25 mouse cellular contexts compared by ENCODE assay signal in genomic region chr1:97704646-97705045, GRCm38 (mm10). TPM values are rescaled to one million over a fixed set of nuclear protein-coding genes. Genes with fewer than 3 reads are reported as not detected.
A peak's percentile ranks its signal among the peaks of the same experiment; 100 is the strongest.
DNase-seq lines count a peak whose midpoint lies in the region; ATAC-seq and TF ChIP-seq lines count a peak whose summit lies in the region.
"Had no signal": no experiment of that assay in that cellular context is flagged by ENCODE, and none has a peak within 500 bp of the region (broad histone marks: within the 10 kb centered on the region; RNA-seq: fewer than 3 reads in every experiment).

No protein-coding gene starts in this region.

- H3K27ac ChIP-seq in forebrain, postnatal 0 days (ENCODE audit: low read depth, low read length), result no peak overlapping the region
- H3K27ac ChIP-seq in forebrain, embryonic 16.5 days (ENCODE audit: low read length), result no peak overlapping the region
- no peak overlapping the region for H3K27ac ChIP-seq in intestine, embryonic 15.5 days
- H3K27ac ChIP-seq in kidney, embryonic 15.5 days, result no peak overlapping the region
- H3K27ac ChIP-seq: embryonic facial prominence, embryonic 12.5 days; embryonic facial prominence, embryonic 15.5 days; heart, adult 2 months; heart, embryonic 10.5 days; heart, embryonic 13.5 days; hindbrain, embryonic 12.5 days; hindbrain, embryonic 15.5 days had no signal

- no peak overlapping the region for H3K9ac ChIP-seq in forebrain, postnatal 0 days
- no peak overlapping the region for H3K9ac ChIP-seq in forebrain, embryonic 16.5 days (replicated peaks; ENCODE audit: low read depth, low read length)
- no peak overlapping the region for H3K9ac ChIP-seq in intestine, embryonic 15.5 days
- H3K9ac ChIP-seq in kidney, embryonic 15.5 days, result no peak overlapping the region
- H3K9ac ChIP-seq: embryonic facial prominence, embryonic 12.5 days; embryonic facial prominence, embryonic 15.5 days; heart, embryonic 13.5 days; hindbrain, embryonic 12.5 days; hindbrain, embryonic 15.5 days had no signal

- DNase-seq in forebrain, postnatal 0 days, result no peak
- DNase-seq in ovary, adult 18-20 months (ENCODE audit: low spot score), result no peak
- no peak for DNase-seq in thymus, adult 18-20 months
- DNase-seq: adrenal gland, postnatal 10 days; cerebellum, adult 11 months; cerebellum, adult 2 months; cerebellum, adult 9-11 months; cerebellum, postnatal 25 days; gastrocnemius, postnatal 10 days; gastrocnemius, postnatal 36 days; heart, adult 2 months; heart, postnatal 14 days had no signal

- H3K4me3 ChIP-seq in forebrain, postnatal 0 days (ENCODE audit: low read depth, low read length), result no peak overlapping the region
- no peak overlapping the region for H3K4me3 ChIP-seq in forebrain, embryonic 16.5 days (replicated peaks; ENCODE audit: low read length)
- H3K4me3 ChIP-seq in intestine, embryonic 15.5 days (replicated peaks), result no peak overlapping the region
- H3K4me3 ChIP-seq in kidney, embryonic 15.5 days (replicated peaks), result no peak overlapping the region
- H3K4me3 ChIP-seq: embryonic facial prominence, embryonic 12.5 days; embryonic facial prominence, embryonic 15.5 days; heart, adult 2 months; heart, embryonic 10.5 days; heart, embryonic 13.5 days; hindbrain, embryonic 12.5 days; hindbrain, embryonic 15.5 days had no signal

- no peaks in the 10 kb centered on the region for H3K4me1 ChIP-seq in forebrain, postnatal 0 days (ENCODE audit: insufficient read depth)
- no peaks in the 10 kb centered on the region for H3K4me1 ChIP-seq in forebrain, embryonic 16.5 days (replicated peaks; ENCODE audit: control insufficient read depth, insufficient read depth, low read length)
- H3K4me1 ChIP-seq in intestine, embryonic 15.5 days (replicated peaks), result no peaks in the 10 kb centered on the region
- H3K4me1 ChIP-seq in kidney, embryonic 15.5 days, result no peaks in the 10 kb centered on the region
- H3K4me1 ChIP-seq: embryonic facial prominence, embryonic 12.5 days; embryonic facial prominence, embryonic 15.5 days; heart, embryonic 10.5 days; heart, embryonic 13.5 days; hindbrain, embryonic 12.5 days; hindbrain, embryonic 15.5 days had no signal

- no peak for TF ChIP-seq CTCF in forebrain, postnatal 0 days (IDR thresholded peaks at IDR 0.05; ENCODE audit: low read depth)

- ATAC-seq in forebrain, postnatal 0 days, result 0 out of 2 replicates have a peak, but pooled peaks have one; percentile 14
- no peak for ATAC-seq in forebrain, embryonic 16.5 days
- ATAC-seq in intestine, embryonic 15.5 days, result peak; percentile 46; the same call in 1 of the 2 replicates
- peak; percentile 48 for ATAC-seq in megakaryocyte-erythroid progenitor cell, adult 5-6 weeks (replicated peaks; ENCODE audit: low FRiP score, low TSS enrichment, poor library complexity, severe bottlenecking)
- no peak for ATAC-seq in kidney, embryonic 15.5 days (replicated peaks; ENCODE audit: low FRiP score)
- ATAC-seq: activated CD4-positive, CD25-positive, alpha-beta regulatory T cell, adult 4 months; forebrain, embryonic 14.5 days had no signal

- H3K36me3 ChIP-seq in forebrain, postnatal 0 days (ENCODE audit: insufficient read depth), result peaks cover 19% of the 10 kb centered on the region; the same call in 1 of the 2 replicates
- peaks cover 12% of the 10 kb centered on the region; the same call in 1 of the 2 replicates for H3K36me3 ChIP-seq in forebrain, embryonic 16.5 days (ENCODE audit: control insufficient read depth, insufficient read depth)
- H3K36me3 ChIP-seq in intestine, embryonic 15.5 days, result 0 out of 2 replicates have a peak, but pooled peaks cover 3% of the 10 kb centered on the region
- H3K36me3 ChIP-seq in kidney, embryonic 15.5 days, result peaks cover 18% of the 10 kb centered on the region

- H3K9me3 ChIP-seq in forebrain, postnatal 0 days (ENCODE audit: low read length), result no peaks in the 10 kb centered on the region
- H3K9me3 ChIP-seq in forebrain, embryonic 16.5 days (ENCODE audit: control insufficient read depth, low read length), result no peaks in the 10 kb centered on the region
- no peaks in the 10 kb centered on the region for H3K9me3 ChIP-seq in intestine, embryonic 15.5 days
- no peaks in the 10 kb centered on the region for H3K9me3 ChIP-seq in kidney, embryonic 15.5 days (replicated peaks)
- H3K9me3 ChIP-seq: embryonic facial prominence, embryonic 12.5 days; embryonic facial prominence, embryonic 15.5 days; heart, embryonic 10.5 days; heart, embryonic 13.5 days; hindbrain, embryonic 12.5 days; hindbrain, embryonic 15.5 days had no signal

- 94% methylated on average over 1 of the region's 1 CpGs for WGBS in forebrain, postnatal 0 days
- WGBS in forebrain, embryonic 16.5 days, result 91% methylated on average over 1 of the region's 1 CpGs
- 88% methylated on average over 1 of the region's 1 CpGs for WGBS in intestine, embryonic 15.5 days
- 93% methylated on average over 1 of the region's 1 CpGs for WGBS in kidney, embryonic 15.5 days

- no peaks in the 10 kb centered on the region for H3K27me3 ChIP-seq in forebrain, postnatal 0 days (ENCODE audit: insufficient read depth, low read length)
- no peaks in the 10 kb centered on the region for H3K27me3 ChIP-seq in forebrain, embryonic 16.5 days (replicated peaks; ENCODE audit: control insufficient read depth, insufficient read depth, low read length)
- H3K27me3 ChIP-seq in intestine, embryonic 15.5 days (replicated peaks), result no peaks in the 10 kb centered on the region
- no peaks in the 10 kb centered on the region for H3K27me3 ChIP-seq in kidney, embryonic 15.5 days
- H3K27me3 ChIP-seq: CH12.LX; embryonic facial prominence, embryonic 12.5 days; embryonic facial prominence, embryonic 15.5 days; heart, embryonic 13.5 days; hindbrain, embryonic 12.5 days; hindbrain, embryonic 15.5 days had no signal

- no peak overlapping the region for H3K4me2 ChIP-seq in forebrain, postnatal 0 days (ENCODE audit: low read depth)
- H3K4me2 ChIP-seq in forebrain, embryonic 16.5 days (ENCODE audit: low read length), result no peak overlapping the region
- no peak overlapping the region for H3K4me2 ChIP-seq in intestine, embryonic 15.5 days (replicated peaks)
- H3K4me2 ChIP-seq in kidney, embryonic 15.5 days, result no peak overlapping the region
- H3K4me2 ChIP-seq: embryonic facial prominence, embryonic 12.5 days; embryonic facial prominence, embryonic 15.5 days; heart, embryonic 13.5 days; hindbrain, embryonic 12.5 days; hindbrain, embryonic 15.5 days had no signal

RNA-seq across cellular contexts. Expression of gene D1Ertd622e, which starts 42.8 kb away (rescaled TPM):
- 30.1 and 48.7 TPM in 2 replicates for total RNA-seq in forebrain, postnatal 0 days (2014; rRNA removed)
- polyA plus RNA-seq in forebrain, postnatal 0 days (2015; fragmentation: Nextera tagmentation; extraction: Ambion mirVana), result 59.2 and 60.0 TPM in 2 replicates
- polyA plus RNA-seq in forebrain, embryonic 16.5 days (2015; fragmentation: Nextera tagmentation; extraction: Ambion mirVana), result 64.9 and 65.6 TPM in 2 replicates
- polyA plus RNA-seq in intestine, embryonic 15.5 days (2015; fragmentation: Nextera tagmentation; extraction: Ambion mirVana), result 17.9 and 20.0 TPM in 2 replicates
- 35.9 and 45.3 TPM in 2 replicates for total RNA-seq in megakaryocyte-erythroid progenitor cell, adult 5-6 weeks (2014; fragmentation: Nextera tagmentation)
- total RNA-seq in megakaryocyte-erythroid progenitor cell, adult 5-6 weeks (2017), result 48.1 and 63.7 TPM in 2 replicates
- 23.2 and 25.7 TPM in 2 replicates for polyA plus RNA-seq in kidney, embryonic 15.5 days (2015; fragmentation: Nextera tagmentation; extraction: Ambion mirVana)

Comparison
In these comparisons a context has a peak if more than half of its experiments do, and no peak if none do; other contexts are left out.
1. ATAC-seq: peak in forebrain, postnatal 0 days (single experiment), intestine, embryonic 15.5 days (single experiment) and megakaryocyte-erythroid progenitor cell, adult 5-6 weeks (single experiment); none in forebrain, embryonic 16.5 days (single experiment) and kidney, embryonic 15.5 days (single experiment).